Mouse (Mus musculus) mouse embryonic stem cell (cell line): ENCODE data around the gene Gm6676.
"Not testable (repeated sequence)": the region's sequence is repeated elsewhere in the genome, so short reads cannot be mapped to it uniquely, and the experiment has no call there.

Source experiments
- in situ Hi-C, 2 experiments: fragments of 300-500 bp; cut with MboI; formaldehyde crosslinking; loops; 1 replicate in 1 of 2; 3 replicates in 1 of 2; pipeline ENCODE4 v1.14.3; 2019 to 2020; ENCODE audit warnings: low sequenced_read_pairs in 2 of 2, low pct_unique_long_range_greater_than_20kb in 1 of 2, mixed read lengths in 1 of 2; ENCODE audit not compliant: unreplicated experiment in 1 of 2

Gene Gm6676

DNA sequence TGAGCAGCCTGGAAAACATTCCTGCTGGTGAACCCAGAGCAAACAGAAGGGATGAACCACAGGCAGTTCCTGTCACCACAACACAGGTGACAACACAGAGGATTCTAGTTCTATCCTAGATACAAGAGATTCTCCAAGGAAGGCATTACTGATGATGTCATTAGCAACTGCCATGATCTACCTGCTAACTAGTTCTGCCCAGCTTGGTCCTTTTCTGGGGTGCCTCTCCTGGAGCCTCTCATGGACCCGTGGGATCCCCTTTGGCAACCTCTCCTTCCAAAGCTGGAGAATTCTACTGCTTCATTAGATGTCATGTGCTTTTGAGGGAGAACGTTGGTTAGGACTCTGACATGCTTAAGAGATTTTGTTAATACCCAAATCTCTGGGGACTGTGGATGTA, at the start of gene Gm6676:
TSS of gene Gm6676 (minus strand) at position 101 of the 400 bp plus-strand sequence.
- in situ Hi-C loops = not testable (repeated sequence)

DNA sequence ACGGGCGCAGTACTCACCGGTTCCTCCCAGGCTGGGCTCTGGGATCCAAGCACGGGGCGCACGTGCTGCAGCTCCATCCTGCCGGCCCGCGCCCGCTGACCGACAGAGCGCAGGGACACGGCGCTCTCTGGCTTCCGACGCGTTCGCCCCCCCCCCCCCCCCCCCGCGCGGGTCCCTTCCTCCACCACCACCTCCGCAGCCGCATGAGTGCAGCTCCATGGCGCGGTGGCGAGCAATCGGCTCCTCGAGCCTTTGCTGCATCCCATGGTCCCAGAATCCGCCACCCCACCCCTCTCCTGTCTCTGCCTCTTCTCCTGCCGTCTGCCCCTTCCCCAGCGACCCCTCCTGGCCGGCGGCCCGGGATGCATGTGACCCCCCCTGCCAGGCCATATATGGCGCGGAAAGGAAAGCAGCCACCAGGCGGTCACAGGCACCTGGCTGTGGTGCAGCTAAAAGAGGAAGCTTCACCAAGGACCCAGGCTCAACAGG, 49.3 kb upstream of the Gm6676 start, which contains the start of gene Gm3512:
TSS of gene Gm3512 (minus strand) at position 51 of the 489 bp plus-strand sequence.
- in situ Hi-C loops = not testable (repeated sequence)

DNA sequence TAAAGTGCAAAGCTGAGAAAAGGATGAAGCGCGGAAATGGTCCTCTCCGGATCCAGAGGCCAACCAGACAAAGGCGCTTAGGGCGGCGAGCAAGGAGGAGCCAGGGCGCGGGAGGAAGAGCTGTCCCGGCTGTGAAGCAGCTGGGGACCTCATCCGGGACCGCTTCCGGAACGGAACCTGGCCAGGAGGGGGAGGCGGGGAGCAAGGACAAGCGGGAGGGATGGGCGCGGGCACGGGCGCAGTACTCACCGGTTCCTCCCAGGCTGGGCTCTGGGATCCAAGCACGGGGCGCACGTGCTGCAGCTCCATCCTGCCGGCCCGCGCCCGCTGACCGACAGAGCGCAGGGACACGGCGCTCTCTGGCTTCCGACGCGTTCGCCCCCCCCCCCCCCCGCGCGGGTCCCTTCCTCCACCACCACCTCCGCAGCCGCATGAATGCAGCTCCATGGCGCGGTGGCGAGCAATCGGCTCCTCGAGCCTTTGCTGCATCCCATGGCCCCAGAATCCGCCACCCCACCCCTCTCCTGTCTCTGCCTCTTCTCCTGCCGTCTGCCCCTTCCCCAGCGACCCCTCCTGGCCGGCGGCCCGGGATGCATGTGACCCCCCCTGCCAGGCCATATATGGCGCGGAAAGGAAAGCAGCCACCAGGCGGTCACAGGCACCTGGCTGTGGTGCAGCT, 19.9 kb downstream of the Gm6676 start:
- in situ Hi-C loops = not testable (repeated sequence)

DNA sequence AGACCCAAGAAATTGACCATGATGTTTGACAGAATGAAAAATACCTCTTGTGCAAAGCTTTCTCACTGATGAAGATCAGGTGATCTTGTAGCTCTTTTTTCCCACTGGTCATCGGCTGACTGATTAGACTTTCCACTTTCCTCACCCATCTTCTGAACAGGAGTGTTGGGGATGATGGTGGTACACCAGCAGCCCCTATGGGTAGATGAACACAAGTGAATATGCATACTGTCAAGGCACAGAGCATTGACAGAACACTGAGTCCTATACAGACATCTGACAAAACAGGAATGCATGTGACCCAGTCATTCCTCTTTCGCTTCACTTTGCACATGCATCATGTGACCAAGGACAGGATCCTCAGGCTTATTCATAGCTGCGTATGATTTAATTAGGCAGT, 24.7 kb downstream of the Gm6676 start, which contains the start of gene Gm3696:
TSS of gene Gm3696 (minus strand) at position 101 of the 400 bp plus-strand sequence.
- in situ Hi-C loops = not testable (repeated sequence)
